Mouse (Mus musculus) neural tube, embryonic 13.5 days (tissue): ENCODE measurements at regions not wholly inside any gene's neighbourhood (a gene's known extent, or its start where the extent isn't known, plus 50 kb on each side); places are given as distances from the start of the nearest gene placed in this dataset.

Source experiments
- ATAC-seq: fragments of 200-750 bp; cut with Nextera tagmentation; 2 replicates; pipeline ENCODE4 v1.8.0; 2017; ENCODE audit warnings: low read depth, mild to moderate bottlenecking, moderate TSS enrichment, moderate library complexity
- H3K27ac ChIP-seq: fragments of 300-500 bp; sonication (generic); replicated peaks from 2 replicates; pipeline ENCODE4 v1.5.1; 2015; ENCODE audit warnings: moderate library complexity, mild to moderate bottlenecking, inconsistent platforms
- H3K27me3 ChIP-seq: fragments of 300-500 bp; sonication (generic); 2 replicates; pipeline ENCODE4 v1.6.1; 2015; ENCODE audit warnings: mild to moderate bottlenecking, inconsistent platforms
- H3K36me3 ChIP-seq: fragments of 300-500 bp; sonication (generic); 2 replicates; pipeline ENCODE4 v1.6.1; 2015; ENCODE audit warnings: mild to moderate bottlenecking, inconsistent platforms
- H3K4me1 ChIP-seq: fragments of 300-500 bp; sonication (generic); replicated peaks from 2 replicates; pipeline ENCODE4 v1.6.1; 2015; ENCODE audit warnings: inconsistent platforms
- H3K4me2 ChIP-seq: fragments of 300-500 bp; sonication (generic); 2 replicates; pipeline ENCODE4 v1.6.1; 2015; ENCODE audit warnings: inconsistent platforms, mild to moderate bottlenecking, moderate library complexity
- H3K4me3 ChIP-seq: fragments of 300-500 bp; sonication (generic); 2 replicates; pipeline ENCODE4 v1.5.1; 2015; ENCODE audit warnings: mild to moderate bottlenecking, inconsistent platforms
- H3K9ac ChIP-seq: fragments of 300-500 bp; sonication (generic); 2 replicates; pipeline ENCODE4 v1.6.1; 2015; ENCODE audit warnings: moderate library complexity, mild to moderate bottlenecking, inconsistent platforms
- H3K9me3 ChIP-seq: fragments of 300-500 bp; sonication (generic); 2 replicates; pipeline ENCODE4 v1.6.1; 2016; ENCODE audit warnings: inconsistent platforms
- WGBS: fragments of 180-500 bp; shearing (Covaris S2); methylation state at CpG from one replicate; pipeline ENCODE4 v1.1.7; 2015; 5-methylcytosine and 5-hydroxymethylcytosine counted together

DNA sequence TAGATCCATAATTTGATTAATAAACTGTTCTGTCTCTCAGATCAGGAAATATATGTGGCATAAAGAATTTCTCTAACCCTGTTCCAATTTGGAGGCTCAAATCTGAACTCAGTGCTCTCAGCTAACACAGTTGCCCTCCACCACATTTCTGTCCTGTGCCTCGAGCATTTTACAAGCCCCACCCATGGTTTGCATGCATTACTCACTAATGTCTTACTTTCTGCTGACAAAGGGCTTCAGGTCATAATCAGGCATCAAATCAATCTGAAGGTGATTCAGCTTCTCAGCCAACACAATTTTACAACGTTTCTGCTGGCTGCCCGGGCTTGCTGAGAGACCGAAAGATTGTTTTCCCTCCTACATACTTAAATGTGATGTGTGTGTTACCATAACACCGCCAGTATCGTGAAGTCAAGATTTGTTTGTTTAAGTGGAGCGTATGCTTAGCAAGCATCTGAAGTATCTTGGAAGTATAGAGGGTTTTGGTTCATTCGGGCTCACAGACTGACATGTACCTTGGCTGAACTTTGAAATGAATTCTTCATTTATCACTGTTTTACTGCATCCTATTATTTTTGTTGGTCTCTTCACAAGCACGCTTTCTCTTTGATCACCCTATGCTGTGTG, 139.9 kb upstream of the Sema3d start:
- Histone ChIP-seq H3K4me2 (no peak overlapping the region), H3K4me3 (no peak overlapping the region), H3K36me3 (no peaks in the 10 kb centered on the region), H3K27me3 (no peaks in the 10 kb centered on the region), H3K27ac (no peak overlapping the region), H3K9me3 (no peaks in the 10 kb centered on the region), H3K9ac (no peak overlapping the region), H3K4me1 (no peaks in the 10 kb centered on the region)
- no peak for ATAC-seq
- WGBS: 62% methylated on average over 9 of the region's 9 CpGs

DNA sequence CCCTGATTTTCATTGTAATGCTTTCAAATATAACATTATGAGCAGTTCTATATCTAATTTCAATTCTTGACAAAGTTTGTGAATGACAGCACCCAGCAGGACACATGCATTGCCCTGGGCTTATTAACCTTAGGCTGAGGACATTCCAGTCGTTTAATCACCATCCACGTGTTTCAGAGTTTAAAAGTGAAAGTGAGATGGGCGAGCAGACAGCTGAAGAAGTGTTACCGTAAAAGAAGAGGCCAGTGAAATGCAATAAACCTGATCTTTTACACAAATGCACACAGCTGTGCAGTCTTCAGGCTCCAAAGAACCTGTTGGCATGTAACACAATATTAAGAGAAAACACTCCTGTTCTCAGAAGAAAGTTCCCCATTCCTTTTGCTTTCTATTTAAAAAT, 89.5 kb upstream of the Sema3d start:
- no peak overlapping the region for H3K9ac ChIP-seq
- no peak for ATAC-seq
- no peaks in the 10 kb centered on the region for H3K27me3 ChIP-seq
- H3K4me1 ChIP-seq: no peaks in the 10 kb centered on the region
- H3K9me3 ChIP-seq: no peaks in the 10 kb centered on the region
- WGBS: 53% methylated on average over 4 of the region's 4 CpGs
- H3K36me3 ChIP-seq: no peaks in the 10 kb centered on the region
- no peak overlapping the region for H3K27ac ChIP-seq
- H3K4me3 ChIP-seq: no peak overlapping the region
- no peak overlapping the region for H3K4me2 ChIP-seq

DNA sequence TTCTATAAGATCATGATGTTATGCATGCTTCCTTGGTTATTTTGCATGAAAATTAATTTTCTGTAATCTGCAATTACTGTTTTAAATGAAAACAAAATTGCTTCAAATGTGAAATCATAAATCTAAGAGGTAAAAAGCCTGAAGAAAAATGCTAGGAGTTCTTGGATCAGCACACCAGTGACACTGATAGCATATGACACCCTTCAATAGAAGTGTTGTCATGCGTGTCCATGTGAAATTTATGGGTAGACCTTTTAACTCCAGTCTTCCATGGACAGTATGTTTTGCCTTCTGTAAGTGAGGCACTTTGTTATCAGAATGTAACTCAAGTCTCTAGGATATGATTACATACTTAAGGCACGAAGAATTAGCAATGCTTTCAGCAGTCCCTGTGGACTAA, 85.9 kb upstream of the Sema3d start:
- H3K27me3 ChIP-seq: no peaks in the 10 kb centered on the region
- 61% methylated on average over 2 of the region's 2 CpGs for WGBS
- H3K4me3 ChIP-seq: no peak overlapping the region
- no peak for ATAC-seq
- H3K4me1 ChIP-seq: no peaks in the 10 kb centered on the region
- H3K27ac ChIP-seq: no peak overlapping the region
- H3K9me3 ChIP-seq: no peaks in the 10 kb centered on the region
- no peaks in the 10 kb centered on the region for H3K36me3 ChIP-seq
- H3K9ac ChIP-seq: no peak overlapping the region
- H3K4me2 ChIP-seq: no peak overlapping the region

DNA sequence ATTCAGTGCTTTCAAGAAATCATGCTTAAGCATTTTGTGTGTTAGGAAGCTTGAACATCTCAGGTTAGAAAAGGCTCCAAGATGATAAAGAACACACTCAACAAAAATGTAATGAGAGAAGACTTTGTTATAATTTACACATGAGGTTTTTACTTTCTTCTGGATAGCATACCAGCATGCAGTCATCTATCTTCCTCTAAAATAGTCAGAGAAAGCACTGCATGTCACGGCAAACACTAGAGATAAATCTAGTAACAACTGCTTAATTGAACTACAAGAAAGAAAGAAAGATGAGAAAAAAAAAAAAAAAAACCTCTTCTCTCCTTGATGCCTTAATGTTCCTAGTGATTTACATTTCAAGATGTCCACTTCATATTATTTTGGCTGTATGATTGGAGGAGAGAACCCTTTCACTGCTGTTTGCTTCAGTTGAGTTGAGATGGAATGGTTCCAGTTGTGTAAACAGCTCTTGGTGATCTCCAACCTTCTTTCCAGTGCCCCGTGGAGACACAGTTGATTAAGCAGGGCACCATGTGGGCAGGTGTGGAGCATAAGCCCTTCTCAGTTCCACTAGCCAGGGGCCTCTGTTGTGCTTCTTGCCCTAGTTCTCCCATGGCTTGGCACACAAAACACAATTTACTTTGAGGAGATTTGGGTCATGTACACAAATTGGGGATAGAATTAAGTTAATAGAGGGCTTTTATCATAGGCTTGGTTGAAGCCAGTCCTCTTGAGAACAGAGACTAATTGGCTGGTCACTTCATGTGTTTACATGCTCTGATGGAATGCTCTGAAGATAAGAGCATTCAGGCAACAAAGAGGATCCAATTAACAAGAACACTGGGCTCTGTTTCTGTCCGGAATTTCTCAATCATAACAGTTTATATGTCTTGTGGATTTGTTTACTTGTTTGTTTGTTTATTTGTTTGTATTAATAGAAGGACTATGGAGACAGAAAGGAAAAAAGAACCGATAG, 81.1 kb upstream of the Sema3d start:
- WGBS: 71% methylated on average over 4 of the region's 4 CpGs
- Histone ChIP-seq H3K4me1 (no peaks in the 10 kb centered on the region), H3K9me3 (no peaks in the 10 kb centered on the region), H3K36me3 (no peaks in the 10 kb centered on the region), H3K4me2 (no peak overlapping the region), H3K27me3 (no peaks in the 10 kb centered on the region), H3K27ac (no peak overlapping the region), H3K4me3 (no peak overlapping the region), H3K9ac (no peak overlapping the region)
- ATAC-seq: no peak

DNA sequence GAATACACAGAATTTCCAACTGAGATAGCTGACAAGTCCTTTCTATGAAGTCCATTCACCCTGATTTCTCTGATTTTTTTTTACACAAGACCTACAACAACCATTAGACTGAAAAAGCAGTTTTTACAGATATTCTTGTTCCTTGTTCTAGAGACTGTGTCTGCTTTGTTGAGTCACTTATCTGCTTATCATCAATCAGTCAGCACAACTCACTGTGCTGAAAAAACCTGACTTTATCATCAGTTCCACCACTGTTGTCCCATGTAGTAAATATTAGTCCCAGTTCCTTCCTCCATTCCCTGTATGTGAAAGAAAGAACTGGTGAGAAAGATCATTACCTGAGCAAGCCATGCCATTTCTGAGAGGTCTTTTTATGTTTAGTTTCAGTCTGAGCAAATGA, 73.8 kb upstream of the Sema3d start:
- no peak overlapping the region for H3K4me3 ChIP-seq
- H3K4me2 ChIP-seq: no peak overlapping the region
- H3K9ac ChIP-seq: no peak overlapping the region
- no peak overlapping the region for H3K27ac ChIP-seq
- H3K9me3 ChIP-seq: no peaks in the 10 kb centered on the region
- H3K4me1 ChIP-seq: no peaks in the 10 kb centered on the region
- ATAC-seq: no peak
- H3K36me3 ChIP-seq: no peaks in the 10 kb centered on the region
- no peaks in the 10 kb centered on the region for H3K27me3 ChIP-seq

DNA sequence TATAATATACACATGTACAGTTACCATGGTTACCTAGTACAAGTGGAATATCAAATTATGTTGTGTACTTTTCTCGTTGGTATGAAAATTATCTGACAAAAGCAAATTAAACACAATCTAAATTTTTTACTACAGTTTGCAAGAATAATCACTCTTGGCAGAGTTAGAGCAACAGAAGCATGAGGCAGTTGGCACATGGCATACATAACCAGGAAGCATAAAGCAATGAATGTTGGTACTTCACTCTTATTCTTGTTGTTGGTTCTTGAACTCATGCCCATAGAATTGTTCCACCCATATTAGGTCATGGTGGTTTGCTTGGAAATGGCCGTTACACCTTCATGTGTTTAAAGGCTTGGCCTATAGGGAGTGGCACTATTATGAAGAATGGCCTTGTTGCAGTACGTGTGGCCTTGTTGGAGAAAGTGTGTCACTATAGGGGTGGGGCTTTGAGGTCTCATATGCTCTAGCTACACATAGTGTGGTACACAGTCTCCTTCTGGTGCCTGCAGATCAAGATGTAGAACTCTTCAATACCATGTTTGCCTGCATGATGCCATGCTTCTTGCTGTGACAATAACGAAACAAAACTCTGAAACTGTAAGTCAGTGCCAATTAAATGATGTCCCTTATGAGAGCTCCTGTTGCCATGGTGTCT, 50.4 kb upstream of the Sema3d start:
- Histone ChIP-seq H3K27ac (no peak overlapping the region), H3K4me2 (no peak overlapping the region), H3K9ac (no peak overlapping the region), H3K27me3 (no peaks in the 10 kb centered on the region), H3K4me1 (no peaks in the 10 kb centered on the region), H3K4me3 (no peak overlapping the region), H3K36me3 (no peaks in the 10 kb centered on the region), H3K9me3 (no peaks in the 10 kb centered on the region)
- 84% methylated on average over 4 of the region's 4 CpGs for WGBS
- no peak for ATAC-seq
